Mouse (Mus musculus) heart, embryonic 14.5 days (tissue): ENCODE data around the gene Esm1. TPM values are rescaled to one million over a fixed set of nuclear protein-coding genes. Genes with fewer than 3 reads are reported as not detected.

Experiments used
- ATAC-seq: fragments of 200-750 bp; cut with Nextera tagmentation; 2 replicates; pipeline ENCODE4 v1.8.0; 2017; ENCODE audit warnings: low read depth, moderate TSS enrichment; ENCODE audit not compliant: insufficient number of reproducible peaks, insufficient read depth, low FRiP score
- H3K27ac ChIP-seq, 2 experiments: fragments of 200-500 bp in 1 of 2; fragments of 300-500 bp in 1 of 2; sonication (generic) in 1 of 2; replicated peaks in 1 of 2; 2 replicates each; pipeline ENCODE4 v1.5.1; 2012 to 2014; ENCODE audit warnings: low read depth in 2 of 2, low read length in 2 of 2, control low read depth in 1 of 2, mild to moderate bottlenecking in 1 of 2, mixed read lengths in 1 of 2; ENCODE audit not compliant: control insufficient read depth in 1 of 2, insufficient read depth in 1 of 2
- H3K27me3 ChIP-seq: fragments of 300-500 bp; sonication (generic); 2 replicates; pipeline ENCODE4 v1.6.1; 2014; ENCODE audit warnings: mild to moderate bottlenecking, low read length, control low read depth; ENCODE audit not compliant: control insufficient read depth, insufficient read depth
- H3K36me3 ChIP-seq: fragments of 300-500 bp; sonication (generic); 2 replicates; pipeline ENCODE4 v1.6.1; 2014; ENCODE audit warnings: mild to moderate bottlenecking, control low read depth, low read length, mixed read lengths; ENCODE audit not compliant: control insufficient read depth, insufficient read depth
- H3K4me1 ChIP-seq, 2 experiments: fragments of 200-500 bp in 1 of 2; fragments of 300-500 bp in 1 of 2; sonication (generic) in 1 of 2; 2 replicates each; pipeline ENCODE4 v1.6.1; 2012 to 2014; ENCODE audit warnings: low read length in 2 of 2, control low read depth in 1 of 2, mixed read lengths in 1 of 2; ENCODE audit not compliant: control insufficient read depth in 2 of 2, insufficient read depth in 2 of 2
- H3K4me2 ChIP-seq: fragments of 300-500 bp; sonication (generic); 2 replicates; pipeline ENCODE4 v1.6.1; 2014; ENCODE audit warnings: mild to moderate bottlenecking, low read length
- H3K4me3 ChIP-seq, 2 experiments: fragments of 200-500 bp in 1 of 2; fragments of 300-500 bp in 1 of 2; sonication (generic) in 1 of 2; 2 replicates each; pipeline ENCODE4 v1.5.1; 2012 to 2014; ENCODE audit warnings: low read length in 2 of 2, mild to moderate bottlenecking in 2 of 2, control low read depth in 1 of 2, low read depth in 1 of 2, moderate library complexity in 1 of 2; ENCODE audit not compliant: control insufficient read depth in 1 of 2, insufficient read depth in 1 of 2
- H3K9ac ChIP-seq: fragments of 300-500 bp; sonication (generic); 2 replicates; pipeline ENCODE4 v1.6.1; 2014; ENCODE audit warnings: mild to moderate bottlenecking, low read length
- H3K9me3 ChIP-seq: fragments of 300-500 bp; sonication (generic); 2 replicates; pipeline ENCODE4 v1.6.1; 2016; ENCODE audit warnings: low read length, control low read depth; ENCODE audit not compliant: control insufficient read depth
- WGBS: fragments of 180-500 bp; shearing (Covaris S2); extraction: QIAGEN DNeasy Blood & Tissue Kit; methylation state at CpG from one replicate; pipeline ENCODE4 v1.1.7; 2014; 5-methylcytosine and 5-hydroxymethylcytosine counted together
- polyA plus RNA-seq: library from polyadenylated mRNA; unstranded; fragments of >200 nt; fragmentation: Nextera tagmentation; extraction: Ambion mirVana; gene quantifications from 2 replicates; pipeline ENCODE4 v1.2.1, GENCODE M21; 2014

Esm1 gene
- polyA plus RNA-seq, 1 experiment from 2014 or later = 1.1 TPM

DNA sequence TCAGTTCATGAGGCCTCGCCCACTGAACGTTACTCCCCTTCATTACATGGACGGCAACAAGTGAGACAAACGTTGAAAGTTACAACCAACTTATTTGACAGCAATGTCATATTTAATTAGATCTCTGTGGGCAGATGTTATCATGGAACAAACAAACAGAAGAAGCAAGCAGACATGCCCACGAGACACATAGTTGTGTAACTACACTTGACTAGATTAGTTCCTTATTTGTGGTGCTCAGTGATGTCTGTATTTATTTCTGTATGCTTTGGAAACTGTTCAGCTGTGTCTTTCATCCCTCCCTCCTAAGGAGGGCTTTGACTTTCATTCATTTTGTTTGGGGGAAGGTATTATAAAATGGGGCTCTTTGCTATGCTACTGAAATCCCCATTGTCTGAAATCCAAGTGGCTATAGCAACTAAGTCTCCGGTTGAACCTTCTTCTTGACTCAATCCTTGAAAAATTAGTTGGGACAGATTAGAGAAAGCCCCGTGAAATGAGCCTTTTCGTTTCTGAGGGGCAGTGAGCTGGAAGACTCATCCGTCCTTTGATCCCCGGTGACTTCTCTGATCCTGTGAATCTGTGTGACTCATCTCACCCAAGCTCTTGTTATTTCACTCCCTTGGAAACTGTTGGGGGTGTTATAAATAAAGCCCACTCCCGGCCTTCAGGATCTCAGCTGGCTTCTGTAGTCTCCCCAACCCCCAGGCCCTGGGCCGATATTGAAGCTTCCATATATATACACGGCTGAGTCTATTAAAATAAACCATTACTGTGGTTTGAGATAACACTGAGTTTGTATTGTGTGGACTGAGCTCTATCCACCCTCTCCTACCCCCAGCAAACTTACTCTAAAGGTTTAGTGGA lies 12.4 kb upstream of the Esm1 start:
- Histone ChIP-seq H3K9ac (no peak overlapping the region), H3K4me1 (no peaks in the 10 kb centered on the region; a peak in 1 of 4 replicates), H3K27ac (no peak overlapping the region), H3K36me3 (no peaks in the 10 kb centered on the region), H3K4me2 (no peak overlapping the region), H3K9me3 (no peaks in the 10 kb centered on the region), H3K4me3 (no peak overlapping the region), H3K27me3 (no peaks in the 10 kb centered on the region)
- 64% methylated on average over 13 of the region's 13 CpGs for WGBS
- no peak for ATAC-seq

DNA sequence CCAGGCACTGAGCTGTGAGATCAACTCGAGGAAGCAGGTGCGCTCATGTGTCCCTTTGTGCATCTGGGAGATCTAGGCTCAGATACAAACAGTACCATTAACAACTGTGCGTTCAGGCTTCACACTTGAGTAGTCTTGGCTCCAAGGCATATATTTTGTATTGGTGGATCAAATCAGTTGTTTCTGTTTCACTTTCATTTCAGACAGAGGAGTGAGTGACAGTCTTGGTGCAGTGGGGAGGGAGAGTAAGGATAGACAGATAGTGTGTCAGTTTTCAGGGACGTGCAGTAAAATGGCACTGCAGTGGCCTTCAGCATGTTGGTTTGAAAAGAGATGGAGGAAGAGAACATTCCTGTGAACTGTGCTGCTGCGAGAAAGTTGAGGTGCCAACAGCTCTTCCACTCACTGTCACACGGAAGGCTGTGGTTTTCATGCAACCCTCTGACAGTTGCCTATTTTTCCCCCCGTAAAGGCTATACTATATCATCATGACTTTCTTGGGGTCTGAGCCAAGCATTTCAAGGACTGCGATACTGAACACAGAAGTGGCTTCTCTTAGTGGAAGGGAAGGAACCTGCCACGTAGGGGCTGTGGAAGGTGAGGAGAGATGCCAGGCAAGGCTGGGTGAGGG lies 11.5 kb upstream of the Esm1 start:
- H3K27me3 ChIP-seq = no peaks in the 10 kb centered on the region
- H3K4me3 ChIP-seq = no peak overlapping the region
- no peaks in the 10 kb centered on the region for H3K9me3 ChIP-seq
- no peak overlapping the region for H3K9ac ChIP-seq
- ATAC-seq = no peak
- H3K4me2 ChIP-seq = no peak overlapping the region
- H3K27ac ChIP-seq = no peak overlapping the region
- WGBS = 76% methylated on average over 9 of the region's 9 CpGs
- no peaks in the 10 kb centered on the region for H3K36me3 ChIP-seq
- H3K4me1 ChIP-seq = peaks cover 0 to 4% of the 10 kb centered on the region in 2 experiments; a peak in 2 of 4 replicates

DNA sequence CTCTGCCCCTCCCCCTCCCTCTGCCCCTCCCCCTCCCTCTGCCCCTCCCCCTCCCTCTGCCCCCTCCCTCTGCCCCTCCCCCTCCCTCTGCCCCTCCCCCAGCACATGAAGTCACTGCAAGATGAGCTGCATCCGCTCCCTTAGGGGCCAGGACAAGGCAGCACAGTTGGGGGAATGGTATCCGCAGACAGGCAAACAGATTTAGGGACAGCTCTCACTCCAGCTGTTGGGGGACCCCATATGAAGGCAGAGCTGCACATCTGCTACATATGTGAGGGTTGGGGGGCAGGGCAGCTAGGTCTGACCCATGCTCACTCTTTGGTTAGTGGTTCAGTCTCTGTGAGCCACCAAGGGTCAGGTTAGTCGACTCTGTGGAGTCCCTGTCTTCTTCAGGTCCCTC lies 10.1 kb upstream of the Esm1 start:
- H3K27me3 ChIP-seq = no peaks in the 10 kb centered on the region
- WGBS = 54% methylated on average over 3 of the region's 3 CpGs
- H3K9me3 ChIP-seq = no peaks in the 10 kb centered on the region
- H3K4me1 ChIP-seq = peaks cover 0 to 5% of the 10 kb centered on the region in 2 experiments; a peak in 2 of 4 replicates
- no peak overlapping the region for H3K4me2 ChIP-seq
- no peak overlapping the region for H3K9ac ChIP-seq
- no peaks in the 10 kb centered on the region for H3K36me3 ChIP-seq
- H3K4me3 ChIP-seq = no peak overlapping the region
- no peak; the same call in 1 of the 2 replicates for ATAC-seq
- H3K27ac ChIP-seq = no peak overlapping the region

DNA sequence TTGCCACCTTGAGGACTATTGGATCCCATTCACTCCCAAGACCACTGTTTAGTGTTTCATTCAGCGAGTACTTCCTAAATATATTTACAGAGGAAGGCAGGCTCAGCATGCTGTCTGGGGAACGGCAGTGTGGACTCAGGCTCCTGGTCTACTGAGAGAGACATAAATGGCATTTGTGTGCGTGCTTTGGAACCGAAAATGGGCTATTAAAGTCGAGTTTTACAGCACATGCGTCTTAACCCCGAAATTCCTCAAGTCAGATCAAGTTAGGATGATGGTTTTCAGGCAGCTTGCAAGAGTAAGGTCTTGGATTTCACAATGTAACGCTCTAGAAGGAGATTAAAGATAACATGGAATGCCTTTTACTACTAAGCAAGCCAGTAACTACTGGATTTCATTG lies 8.7 kb upstream of the Esm1 start:
- no peak for ATAC-seq
- no peaks in the 10 kb centered on the region for H3K27me3 ChIP-seq
- no peak overlapping the region for H3K9ac ChIP-seq
- H3K4me1 ChIP-seq = peaks cover 0 to 5% of the 10 kb centered on the region in 2 experiments; a peak in 2 of 4 replicates
- H3K36me3 ChIP-seq = no peaks in the 10 kb centered on the region
- H3K27ac ChIP-seq = no peak overlapping the region
- no peaks in the 10 kb centered on the region for H3K9me3 ChIP-seq
- H3K4me3 ChIP-seq = no peak overlapping the region
- 73% methylated on average over 8 of the region's 8 CpGs for WGBS
- no peak overlapping the region for H3K4me2 ChIP-seq

DNA sequence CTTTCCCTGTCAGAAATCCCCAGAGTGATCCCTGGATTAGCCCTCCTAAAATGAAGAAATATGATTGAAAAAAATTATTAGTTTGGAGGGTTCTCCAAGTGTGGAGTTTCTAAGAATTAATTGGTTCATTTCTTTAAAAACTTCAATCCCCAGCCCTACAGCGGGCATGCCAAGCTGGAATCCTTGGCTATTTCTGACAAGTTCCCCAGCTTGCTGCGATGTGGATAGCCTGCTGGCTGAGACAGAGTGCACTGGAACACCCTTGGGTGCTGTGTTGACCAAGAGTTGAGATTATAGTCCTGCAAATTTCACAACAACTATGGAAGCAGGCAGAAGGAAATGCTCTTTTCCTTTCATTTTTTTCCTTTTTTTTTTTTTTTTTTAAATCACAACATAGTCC lies 7.8 kb upstream of the Esm1 start:
- WGBS = 84% methylated on average over 2 of the region's 2 CpGs
- peaks cover 0 to 5% of the 10 kb centered on the region in 2 experiments; a peak in 2 of 4 replicates for H3K4me1 ChIP-seq
- no peaks in the 10 kb centered on the region for H3K27me3 ChIP-seq
- no peak overlapping the region for H3K27ac ChIP-seq
- H3K9ac ChIP-seq = no peak overlapping the region
- H3K9me3 ChIP-seq = no peaks in the 10 kb centered on the region
- no peak overlapping the region for H3K4me2 ChIP-seq
- no peak overlapping the region for H3K4me3 ChIP-seq
- no peak for ATAC-seq
- no peaks in the 10 kb centered on the region for H3K36me3 ChIP-seq

DNA sequence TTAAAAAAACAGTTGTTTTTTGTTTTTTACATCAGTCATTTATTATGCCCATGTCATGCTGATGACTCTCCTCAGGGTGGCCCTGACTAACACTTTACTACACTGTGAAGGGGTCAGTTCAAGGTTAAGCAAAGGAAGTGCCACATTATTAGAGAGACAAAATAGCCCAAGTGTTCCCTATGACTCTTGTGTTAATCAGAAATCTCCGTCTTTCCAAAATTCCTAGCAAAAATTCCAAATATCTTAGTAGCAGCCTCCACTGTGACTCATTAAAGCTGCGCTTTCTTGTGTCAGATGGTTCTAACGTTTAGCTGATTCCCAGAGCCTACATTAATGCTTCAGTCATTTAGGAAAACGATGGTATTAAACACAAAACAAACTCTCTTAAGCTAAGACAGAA lies 7.3 kb upstream of the Esm1 start:
- H3K36me3 ChIP-seq = no peaks in the 10 kb centered on the region
- WGBS = 53% methylated on average over 4 of the region's 4 CpGs
- H3K4me2 ChIP-seq = no peak overlapping the region
- peaks cover 0 to 5% of the 10 kb centered on the region in 2 experiments; a peak in 2 of 4 replicates for H3K4me1 ChIP-seq
- H3K9ac ChIP-seq = no peak overlapping the region
- H3K4me3 ChIP-seq = no peak overlapping the region
- H3K27me3 ChIP-seq = no peaks in the 10 kb centered on the region
- no peak overlapping the region for H3K27ac ChIP-seq
- ATAC-seq = no peak
- no peaks in the 10 kb centered on the region for H3K9me3 ChIP-seq

DNA sequence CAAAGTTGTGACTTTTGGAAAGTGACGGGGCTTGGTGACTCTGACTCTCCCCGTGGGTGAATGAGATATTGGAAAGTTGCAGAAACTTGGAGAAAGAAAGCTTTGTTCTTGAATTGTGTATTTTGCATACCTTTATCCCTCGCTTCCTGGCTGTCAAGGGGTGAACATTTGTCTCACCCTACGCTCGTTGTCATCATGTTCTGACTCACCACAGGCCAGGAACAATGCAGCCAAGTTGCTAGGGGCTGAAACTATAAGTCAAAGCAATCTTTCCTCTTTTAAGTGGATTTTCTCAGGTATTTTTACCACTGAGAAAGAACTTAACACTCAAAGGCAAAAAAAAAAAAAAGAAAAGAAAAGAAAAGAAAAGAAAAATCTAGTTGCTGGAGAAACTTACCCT lies 6.3 kb upstream of the Esm1 start:
- no peak for ATAC-seq

More for the DNA sequence above, 6.3 kb upstream of the Esm1 start:
- H3K9ac ChIP-seq = no peak overlapping the region
- no peaks in the 10 kb centered on the region for H3K27me3 ChIP-seq
- 39% methylated on average over 5 of the region's 5 CpGs for WGBS
- no peak overlapping the region for H3K27ac ChIP-seq
- no peak overlapping the region for H3K4me3 ChIP-seq
- no peaks in the 10 kb centered on the region for H3K36me3 ChIP-seq
- no peak overlapping the region for H3K4me2 ChIP-seq
- H3K4me1 ChIP-seq = peaks cover under 1 to 5% of the 10 kb centered on the region in 2 experiments; a peak in 3 of 4 replicates
- no peaks in the 10 kb centered on the region for H3K9me3 ChIP-seq
